Mouse (Mus musculus) stomach, postnatal 0 days (tissue): ENCODE results near the gene Tmem230.

Source experiments
- CTCF ChIP-seq: IDR thresholded peaks from 2 replicates; pipeline ENCODE4 v1.5.1; 2016; ENCODE audit warnings: antibody characterized with exemption, low read depth, mild to moderate bottlenecking, moderate library complexity
- EP300 ChIP-seq: optimal IDR thresholded peaks from 2 replicates; pipeline ENCODE3; 2016; ENCODE audit warnings: antibody characterized with exemption

DNA sequence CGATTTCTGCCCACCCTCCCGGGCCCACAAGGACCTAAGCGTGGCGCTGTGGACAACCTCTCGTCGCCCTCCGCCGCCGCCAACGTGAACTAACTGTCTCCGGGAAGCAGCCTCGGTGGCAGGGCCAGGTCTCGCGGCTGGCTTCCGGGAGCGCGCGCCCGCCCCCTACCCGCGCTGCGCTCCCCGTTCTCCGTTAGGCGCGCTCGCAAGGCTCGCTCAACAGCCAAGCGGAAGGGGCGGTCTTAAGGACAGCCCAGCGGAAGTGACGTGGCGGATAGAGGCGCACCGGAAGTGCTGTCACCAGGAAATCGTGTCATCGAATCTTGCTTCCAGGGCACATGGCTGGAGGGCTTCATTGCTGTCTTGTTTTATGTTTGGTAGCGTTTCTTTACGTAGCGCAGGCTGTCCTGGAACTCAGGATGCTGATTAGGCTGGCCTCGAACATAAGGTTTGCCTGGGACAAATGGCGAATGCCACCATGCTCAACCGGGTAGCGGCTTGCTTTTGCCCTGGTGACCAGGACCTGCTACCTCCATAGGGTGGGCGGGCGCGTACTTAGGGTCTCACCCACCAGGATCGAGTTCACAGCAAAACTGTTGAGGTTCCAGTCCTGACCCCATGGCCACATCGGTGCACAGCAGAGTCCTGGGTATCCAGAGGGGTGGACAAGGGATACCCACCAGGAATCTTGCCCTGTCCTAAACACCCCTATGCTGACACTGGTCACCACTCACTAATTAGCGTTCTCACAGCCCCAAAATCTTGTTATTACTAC, at the start of gene Tmem230:
- TF ChIP-seq EP300 (no peak), CTCF (peak; percentile 61)
